Mouse (Mus musculus) lung, postnatal 14 days (tissue): ENCODE data around the gene Eng.
A peak's percentile ranks its signal among the peaks of the same experiment; 100 is the strongest.

Experiments used
- DNase-seq: peaks from one replicate; pipeline ENCODE4 v3.0.0; 2021

Gene Eng

DNA sequence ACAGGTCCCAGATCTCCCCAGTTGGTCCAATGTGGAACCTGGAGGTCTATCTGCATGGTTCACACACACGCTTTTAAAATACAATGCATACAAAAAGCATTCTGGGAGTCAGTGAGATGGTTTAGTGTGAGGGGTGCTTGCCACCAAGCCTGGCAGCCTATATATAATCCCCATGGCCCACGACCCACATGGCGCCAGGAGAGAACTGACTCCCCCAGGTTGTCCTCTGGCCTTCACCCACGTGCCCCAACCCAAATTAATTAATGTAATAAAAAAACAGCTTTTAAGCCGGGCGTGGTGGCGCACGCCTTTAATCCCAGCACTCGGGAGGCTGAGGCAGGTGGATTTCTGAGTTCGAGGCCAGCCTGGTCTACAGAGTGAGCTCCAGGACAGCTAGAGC, 37.3 kb downstream of the Eng start:
- DNase-seq = no peak

DNA sequence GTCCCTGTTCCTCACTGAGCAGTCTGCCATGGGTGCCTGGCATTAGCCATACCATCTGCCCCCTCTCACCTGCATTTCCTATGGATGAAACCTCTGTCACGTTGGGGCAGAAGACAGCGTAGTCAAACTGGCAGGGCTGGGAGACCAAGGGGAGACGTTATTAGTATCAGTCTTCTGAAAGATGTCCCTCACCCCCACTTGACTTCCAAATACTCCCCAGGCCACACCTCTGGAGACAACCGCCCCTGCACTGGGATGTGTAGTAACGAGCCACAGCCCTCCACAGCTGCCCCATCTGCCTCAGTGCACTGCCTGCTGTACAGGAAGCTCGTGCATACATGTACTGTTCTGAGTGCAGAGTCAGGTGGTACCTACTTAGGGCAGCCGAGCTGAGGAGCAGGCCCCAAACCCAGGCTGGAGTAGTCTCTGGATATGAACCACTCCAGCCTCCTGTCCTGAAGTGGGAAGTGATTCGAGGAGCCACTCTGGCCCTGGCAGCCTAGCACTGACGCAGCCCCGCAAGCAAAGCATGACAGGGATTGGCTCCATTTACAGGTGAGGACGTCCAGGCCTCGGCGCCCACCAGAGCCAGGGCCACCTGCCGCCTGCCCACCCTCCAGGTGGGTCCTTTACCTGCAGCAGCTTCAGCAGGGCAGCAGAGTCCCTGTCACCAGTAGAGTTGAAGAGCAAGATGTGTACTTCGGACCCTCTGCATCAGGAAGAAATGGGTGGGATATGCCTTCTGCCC, 38.5 kb downstream of the Eng start:
- DNase-seq = no peak

DNA sequence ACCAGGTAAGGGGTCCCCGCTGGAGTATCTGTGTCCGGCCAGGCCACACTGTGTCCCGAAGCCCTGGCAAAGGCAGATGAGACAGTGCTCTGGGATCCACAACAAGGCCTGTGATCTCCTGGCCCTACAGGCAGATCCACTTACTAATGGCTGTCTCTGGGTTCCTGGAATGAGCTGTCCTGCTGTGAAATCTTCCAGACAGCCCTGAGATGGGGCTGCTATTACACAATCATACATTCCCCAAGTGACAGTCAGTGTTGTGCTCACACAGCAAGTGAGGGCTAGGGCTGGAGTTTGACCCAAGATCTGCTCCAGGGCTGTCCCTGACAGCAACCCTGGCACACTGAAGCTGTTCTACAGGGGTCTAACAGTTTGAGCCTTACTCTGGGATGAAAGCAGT, 39.4 kb downstream of the Eng start:
- DNase-seq = no peak

DNA sequence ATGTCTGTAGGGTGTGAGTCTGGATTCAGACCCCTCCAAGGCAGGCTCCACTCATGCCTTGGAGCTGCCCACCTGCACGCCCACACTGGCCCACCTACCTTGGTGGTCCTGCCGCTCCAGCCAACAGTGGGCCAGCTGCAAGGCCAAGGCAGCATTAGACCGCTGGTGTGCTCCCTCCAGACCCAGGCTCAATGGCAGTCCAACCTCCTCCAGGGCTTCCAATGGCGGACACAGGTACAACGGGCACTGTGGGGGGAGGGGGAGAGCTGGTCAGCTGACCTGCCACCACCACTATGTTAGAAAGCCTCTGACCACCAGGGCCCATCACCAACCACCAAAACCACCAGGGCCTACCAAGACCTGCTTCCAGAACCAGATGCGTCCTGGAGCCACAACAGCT, 40.2 kb downstream of the Eng start:
- no peak for DNase-seq

DNA sequence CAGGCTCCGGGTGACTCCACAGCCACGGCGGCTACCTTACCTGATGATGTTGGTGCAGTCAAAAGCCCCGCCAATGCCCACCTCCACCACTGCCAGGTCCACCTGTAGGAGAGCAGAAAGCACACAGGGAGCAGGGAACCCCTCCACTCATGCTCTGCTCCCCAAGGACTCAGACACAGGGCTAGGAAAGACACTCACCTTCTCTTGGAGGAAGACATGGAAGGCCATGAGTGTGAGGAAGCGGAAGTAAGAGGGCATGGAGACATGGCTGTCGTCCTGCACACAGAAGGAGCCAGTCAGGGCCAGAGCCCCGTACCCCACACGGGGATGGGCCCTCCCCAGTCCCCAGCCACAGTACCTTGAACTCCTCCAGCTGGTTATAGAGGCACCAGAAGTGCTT, 41.2 kb downstream of the Eng start:
- no peak for DNase-seq

DNA sequence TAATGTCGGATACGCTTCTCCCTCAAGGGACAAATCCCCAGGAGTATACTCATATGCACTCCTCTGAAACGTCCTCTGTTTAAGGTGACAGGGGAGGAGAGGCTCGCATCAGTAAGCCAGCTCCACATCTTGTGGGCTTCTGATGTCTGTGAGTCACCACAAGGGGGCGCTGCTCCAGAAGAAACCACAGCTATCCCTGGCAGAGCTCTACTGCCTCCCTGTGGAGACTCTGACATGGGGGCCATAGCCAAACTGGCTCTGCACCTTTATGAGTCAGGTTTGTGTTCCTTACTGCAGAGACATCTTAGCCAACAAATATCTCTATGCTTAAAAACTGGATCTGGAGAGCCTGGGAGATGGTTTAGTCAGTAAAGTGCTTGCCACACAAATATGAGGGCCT, 43.0 kb downstream of the Eng start:
- DNase-seq = peak; percentile 95

DNA sequence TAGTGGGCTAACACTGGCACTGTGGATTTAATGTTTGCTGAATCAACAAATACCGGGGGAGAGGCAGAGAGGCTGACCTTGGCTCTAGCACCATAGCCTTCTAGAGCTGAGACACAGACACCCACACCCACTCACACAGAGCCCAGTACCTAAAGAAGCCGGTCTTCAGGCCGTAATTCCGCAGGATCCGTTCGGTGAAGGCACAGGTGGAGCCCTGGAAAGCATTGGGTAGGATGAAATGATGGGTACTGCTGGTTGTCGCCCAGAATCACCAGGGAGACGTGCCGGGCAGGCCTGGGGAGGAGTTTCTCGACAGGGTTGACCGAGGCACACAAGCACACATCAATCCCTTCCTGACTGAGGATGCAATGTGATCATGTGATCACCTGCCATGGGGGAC, 44.6 kb downstream of the Eng start:
- no peak for DNase-seq

DNA sequence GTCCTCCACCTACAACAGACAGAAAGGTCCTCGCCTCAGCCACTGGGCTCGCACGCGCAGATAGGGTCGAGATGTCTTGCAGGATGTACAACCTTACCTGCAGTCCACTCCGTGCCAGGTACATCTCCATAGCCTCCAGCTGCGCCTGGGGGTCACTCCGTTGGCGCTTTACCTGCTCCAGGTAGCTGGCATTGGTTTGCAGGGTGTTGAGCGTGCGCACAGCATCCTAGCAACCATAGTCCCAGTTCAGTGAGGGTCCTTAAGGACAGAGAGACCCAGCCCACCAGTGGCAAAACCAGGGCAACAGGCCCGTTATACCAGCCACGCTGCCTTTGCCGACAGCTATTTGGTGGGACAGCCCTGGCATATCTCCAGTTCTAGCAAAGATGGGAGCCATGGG, 46.1 kb downstream of the Eng start:
- DNase-seq = no peak

DNA sequence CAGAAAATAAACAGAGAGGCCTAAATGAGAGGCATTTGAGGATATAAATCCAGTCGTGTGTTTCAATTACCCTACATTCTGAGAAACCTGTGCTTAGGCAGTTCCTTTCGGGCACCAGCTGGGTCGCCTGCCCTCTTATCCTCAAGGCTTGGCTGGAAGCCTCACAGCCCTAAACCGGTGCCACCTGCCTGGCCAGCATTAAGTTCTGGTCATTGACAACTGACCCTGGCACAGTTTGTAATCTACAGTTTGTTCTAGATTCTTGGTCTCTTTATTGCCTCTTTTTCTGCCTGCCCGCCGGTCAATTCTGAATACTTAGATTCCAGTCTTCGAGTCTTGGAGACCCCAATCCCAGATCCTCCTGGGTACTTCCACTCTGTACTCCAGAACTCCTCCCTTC, 46.9 kb downstream of the Eng start:
- no peak for DNase-seq

DNA sequence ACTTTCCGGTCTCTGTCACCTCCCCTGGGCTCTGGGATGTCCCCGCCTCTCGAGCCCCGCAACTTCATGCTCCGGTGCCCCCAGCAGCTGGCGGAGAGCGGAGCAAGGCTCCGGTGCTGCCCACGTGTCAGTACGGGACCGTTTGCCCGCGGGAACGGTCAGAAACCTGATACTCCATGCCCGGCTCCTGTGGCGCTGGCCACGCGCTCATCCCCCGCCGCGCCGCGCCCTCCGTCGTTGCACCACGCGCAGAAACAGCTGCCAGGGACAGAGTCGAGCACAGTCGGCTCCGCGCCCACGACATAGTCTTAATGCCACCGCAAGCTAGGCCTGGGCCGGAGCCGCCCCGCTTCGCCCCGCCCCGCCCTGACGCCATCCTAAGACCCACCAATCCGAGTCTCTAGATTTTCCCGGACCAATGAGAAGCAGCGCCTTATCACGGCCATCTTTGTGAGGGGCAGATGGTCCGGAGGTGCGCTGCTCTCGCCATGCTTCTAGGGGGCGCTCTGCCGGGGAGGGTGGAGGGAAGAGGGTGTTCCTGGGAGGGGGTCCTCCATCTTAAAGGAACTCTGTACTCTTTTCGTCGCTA, 47.5 kb downstream of the Eng start:
- DNase-seq = peak; percentile 97

DNA sequence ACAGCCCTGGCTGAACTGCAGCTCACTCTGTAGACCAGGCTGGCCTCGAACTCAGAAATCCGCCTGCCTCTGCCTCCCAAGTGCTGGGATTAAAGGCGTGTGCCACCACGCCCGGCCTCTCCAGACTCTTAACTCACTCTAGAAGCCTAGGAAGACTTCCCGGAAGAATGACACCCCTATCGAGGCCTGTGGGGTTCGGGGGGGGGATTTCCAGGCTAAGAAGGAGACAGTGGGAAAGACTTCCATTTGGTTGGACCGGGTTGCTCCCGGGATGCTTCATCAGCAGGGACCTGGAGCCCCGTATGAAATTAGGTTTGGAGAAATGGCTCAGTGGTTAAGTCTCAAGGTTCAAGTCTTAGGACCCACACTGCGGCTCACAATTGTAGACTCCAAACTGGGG, 48.3 kb downstream of the Eng start:
- no peak for DNase-seq

DNA sequence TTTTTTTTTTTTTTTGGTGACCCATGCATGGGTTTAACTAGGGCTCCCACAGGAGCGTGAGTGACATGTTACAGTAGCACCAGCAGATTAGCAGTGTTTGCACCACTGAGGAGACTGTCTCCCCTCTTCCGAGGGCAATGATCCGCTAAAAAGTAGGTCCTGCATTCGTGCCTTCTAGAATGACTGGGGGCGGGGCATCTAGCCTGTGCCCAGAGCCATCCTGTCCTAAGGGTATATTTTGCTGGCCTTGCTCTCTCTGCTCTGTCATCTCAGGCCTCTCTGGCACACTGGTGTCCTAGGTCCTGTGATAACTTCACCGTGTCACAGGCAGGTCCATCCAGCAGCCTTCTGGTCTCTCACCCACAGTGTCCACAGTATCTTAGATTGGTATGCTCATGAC, 53.3 kb downstream of the Eng start:
- no peak for DNase-seq

DNA sequence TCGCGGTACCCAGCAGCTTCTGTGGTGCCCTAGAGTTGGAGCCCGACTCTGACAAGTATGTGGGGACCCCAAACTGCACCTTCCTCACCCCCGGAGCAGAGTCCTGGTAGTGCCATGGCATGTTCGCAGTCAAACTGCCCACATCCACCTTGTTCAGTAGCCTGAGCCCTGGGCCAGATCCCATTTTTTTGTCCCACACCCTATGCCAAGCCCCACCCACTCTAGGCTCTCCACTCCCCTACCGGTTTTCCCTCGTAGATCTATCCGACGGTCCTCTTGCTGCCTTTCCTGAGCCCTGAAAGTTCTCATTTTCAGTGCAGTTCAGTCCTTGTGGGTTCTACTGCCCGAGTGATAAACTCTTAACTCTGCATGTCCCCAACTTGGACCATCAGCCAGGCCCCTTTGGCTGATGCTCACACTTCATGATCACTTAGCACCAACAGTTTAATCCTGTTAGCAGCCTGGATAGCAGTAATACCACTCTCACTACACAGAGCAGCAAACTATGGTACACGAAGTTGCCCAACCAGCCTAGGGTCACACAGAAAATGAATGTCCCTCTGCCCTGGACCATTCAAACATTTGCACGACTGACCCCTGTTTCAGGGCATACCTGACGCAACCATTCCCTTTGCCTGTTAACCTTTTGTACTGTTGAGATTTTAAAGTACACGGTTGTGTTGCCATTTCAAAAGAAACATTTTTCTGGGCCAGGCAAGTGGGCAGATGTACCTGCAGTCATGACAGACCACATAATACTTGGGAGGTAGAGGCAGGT, 54.8 kb downstream of the Eng start:
- DNase-seq = no peak

DNA sequence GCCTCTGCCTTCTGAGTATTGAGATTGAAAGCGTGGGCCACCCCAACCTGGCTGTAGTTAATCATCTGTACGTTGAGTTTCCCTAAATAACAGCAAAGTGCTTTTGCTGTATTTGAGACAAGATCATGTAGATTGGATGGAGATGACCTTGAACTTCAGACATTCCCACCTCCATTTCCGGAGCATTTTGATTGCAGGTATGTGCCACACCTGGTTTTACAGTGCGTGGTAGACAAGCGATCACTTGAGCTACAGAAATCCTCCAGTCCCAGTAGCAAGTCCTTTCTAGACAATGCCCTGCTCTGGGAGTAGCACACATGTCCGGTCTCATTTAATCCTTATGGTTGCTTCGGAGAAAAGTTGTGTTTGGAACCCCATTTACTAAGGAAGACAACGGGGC, 56.7 kb downstream of the Eng start:
- DNase-seq = no peak

DNA sequence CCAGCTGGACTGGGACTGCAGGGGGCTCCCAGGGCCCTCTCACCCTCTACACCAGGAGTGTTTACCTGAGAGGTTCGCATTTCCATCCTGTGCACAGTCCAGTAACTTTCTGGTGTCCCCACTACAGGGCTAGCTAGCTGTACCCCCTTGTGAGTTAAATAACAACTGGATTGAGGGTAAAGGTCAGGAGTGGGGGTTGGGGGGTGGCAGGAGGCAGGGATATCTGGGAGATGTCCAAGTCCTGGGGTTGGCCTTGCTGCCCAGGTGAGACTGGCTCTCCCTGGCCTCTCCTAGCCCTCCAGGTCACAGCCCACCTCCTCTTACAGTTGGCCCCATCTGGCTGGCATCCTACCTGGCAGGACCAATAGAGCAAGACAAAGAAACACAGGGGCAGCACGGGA, 57.6 kb downstream of the Eng start, which contains the start of gene Fpgs:
Gene Fpgs (minus strand): TSS at position 125 of the 401 bp plus-strand sequence.
- no peak for DNase-seq

DNA sequence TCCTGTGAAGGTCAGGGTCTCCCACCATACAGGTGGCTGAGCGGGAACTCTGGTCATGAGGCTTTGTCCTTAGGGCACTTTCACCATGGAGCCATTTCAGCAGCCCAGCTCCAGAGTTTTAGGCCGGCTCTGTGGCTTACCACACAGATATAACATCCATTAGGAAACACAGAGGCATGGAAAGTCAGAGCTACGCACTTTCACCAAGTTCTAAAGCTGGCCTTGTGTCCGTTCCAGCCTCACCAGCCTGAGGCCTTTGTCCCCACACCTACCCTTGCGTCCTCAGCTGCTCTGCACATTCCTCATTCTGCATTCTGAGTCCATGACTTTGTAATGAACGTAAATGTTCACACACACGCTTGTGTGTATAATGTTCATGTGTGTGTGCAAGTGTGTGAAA, 58.6 kb downstream of the Eng start:
- DNase-seq = no peak

DNA sequence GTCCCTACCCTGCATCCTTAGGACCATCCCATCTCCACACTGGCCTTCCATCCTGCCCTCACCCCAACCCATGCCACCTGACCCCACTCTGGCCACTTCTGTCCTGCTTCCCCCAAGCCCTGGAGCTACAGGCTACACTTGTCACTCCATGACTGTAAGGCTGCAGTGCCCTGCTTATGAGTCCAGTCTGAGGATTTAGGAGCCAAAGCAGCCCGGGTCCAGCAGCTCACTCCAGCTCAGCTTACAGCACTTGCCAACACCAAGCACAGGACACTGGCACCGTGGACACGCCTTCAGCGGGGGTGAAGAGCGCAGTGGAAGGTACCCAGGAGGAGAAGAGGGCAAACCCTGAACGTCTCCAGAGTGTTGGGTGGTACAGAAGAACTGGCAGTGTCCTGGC, 60.6 kb downstream of the Eng start:
- DNase-seq = no peak

DNA sequence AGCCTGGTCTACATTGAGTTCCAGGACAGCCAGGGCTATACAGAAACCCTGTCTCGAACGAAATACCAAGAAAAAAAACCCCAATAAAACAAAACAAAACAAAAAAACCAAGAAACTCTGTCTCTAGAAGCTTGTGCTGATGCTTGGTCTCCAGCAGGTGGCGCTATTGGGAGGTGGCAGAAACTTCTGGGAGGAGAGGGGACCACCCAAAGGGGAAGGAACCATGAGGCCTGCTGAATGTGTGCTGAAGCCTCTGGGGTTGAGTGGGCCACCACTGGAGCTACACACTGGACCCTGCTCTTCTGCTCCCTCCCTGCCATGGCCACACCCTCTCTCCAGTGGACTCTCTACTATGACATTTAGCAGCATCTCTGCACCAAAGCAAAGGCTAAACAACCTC, 62.2 kb downstream of the Eng start:
- peak; percentile 71 for DNase-seq

DNA sequence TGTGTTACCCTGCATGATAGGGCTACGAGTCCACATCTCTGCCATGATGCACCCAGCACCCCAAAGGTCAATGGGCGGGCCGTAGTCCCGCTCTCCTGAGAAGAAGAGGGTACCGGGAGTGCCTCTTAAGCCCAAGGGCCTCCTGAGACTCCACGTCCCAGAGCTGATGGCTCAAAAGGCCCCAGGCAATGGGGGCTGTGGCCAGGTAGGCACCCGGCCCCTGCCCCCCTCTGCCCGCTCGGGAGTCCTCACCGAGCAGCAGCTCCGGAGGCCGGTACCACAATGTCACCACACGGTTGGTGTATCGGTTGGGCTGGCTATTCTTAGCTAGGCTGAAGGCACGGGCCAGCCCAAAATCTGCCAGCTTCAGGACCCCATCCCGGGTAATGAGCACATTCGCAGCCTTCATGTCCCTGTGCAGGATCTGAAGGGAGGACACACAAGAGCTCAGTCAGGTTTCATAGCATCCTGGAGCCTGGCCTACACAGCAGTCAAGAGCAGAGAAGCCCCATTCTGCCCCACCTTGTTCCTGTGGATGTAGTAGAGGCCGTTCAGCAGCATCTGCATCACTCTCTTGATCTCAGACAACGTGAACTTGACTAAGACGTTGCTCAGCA, 63.2 kb downstream of the Eng start:
- DNase-seq = no peak

DNA sequence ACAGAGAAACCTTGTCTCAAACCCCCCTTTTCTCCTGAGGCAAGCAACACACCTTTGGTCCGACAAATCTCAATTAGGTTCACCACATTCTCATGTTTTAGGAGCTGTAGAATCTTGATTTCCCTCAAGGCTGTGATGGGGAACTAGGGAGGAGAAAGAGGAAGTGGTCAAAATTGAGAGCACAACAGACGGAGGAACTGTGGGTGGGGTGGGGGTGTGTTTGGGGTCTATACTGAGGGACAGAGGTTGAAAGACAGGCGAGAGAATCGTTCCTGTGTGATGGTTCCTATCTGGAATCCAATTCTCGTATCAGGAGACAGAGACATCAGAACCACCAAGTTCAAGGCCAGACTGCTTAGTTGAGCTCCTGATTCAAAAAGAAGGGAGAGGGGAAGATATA, 64.0 kb downstream of the Eng start:
- DNase-seq = no peak

DNA sequence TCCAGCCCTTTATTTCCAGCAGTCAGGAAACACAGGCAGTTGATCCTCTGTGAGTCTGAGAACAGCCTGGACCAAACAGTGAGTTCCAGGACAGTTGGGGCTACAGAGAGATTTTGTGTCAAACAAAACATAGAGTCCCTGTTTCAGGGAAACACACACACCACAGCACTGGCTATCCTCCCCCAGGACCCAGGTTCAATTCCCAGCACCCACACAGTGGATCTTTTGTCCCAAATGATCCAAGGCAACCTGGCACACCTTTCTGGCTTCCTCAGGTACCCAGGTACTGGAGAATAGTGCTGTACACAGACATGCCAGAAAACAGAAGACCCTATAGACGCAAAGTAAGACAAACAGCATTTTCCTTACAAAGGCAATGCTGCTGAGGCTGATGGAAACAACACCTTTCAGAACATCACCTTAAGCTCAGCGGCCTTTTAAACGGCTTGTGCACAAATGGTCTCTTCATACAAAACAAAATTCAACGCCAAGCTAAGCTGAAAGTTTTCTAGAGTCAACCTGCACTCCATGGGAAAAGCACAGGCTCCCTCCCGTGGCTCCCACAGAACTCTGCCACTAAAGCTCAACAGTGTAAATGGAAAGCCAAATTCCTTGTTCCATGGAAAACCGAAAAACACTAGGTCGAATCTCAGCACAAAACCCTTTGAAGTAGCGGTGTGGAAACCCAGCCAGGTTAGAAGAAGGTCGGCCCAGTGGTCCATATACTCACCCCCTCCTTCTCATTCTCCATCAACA, 65.1 kb downstream of the Eng start:
- DNase-seq = no peak

DNA sequence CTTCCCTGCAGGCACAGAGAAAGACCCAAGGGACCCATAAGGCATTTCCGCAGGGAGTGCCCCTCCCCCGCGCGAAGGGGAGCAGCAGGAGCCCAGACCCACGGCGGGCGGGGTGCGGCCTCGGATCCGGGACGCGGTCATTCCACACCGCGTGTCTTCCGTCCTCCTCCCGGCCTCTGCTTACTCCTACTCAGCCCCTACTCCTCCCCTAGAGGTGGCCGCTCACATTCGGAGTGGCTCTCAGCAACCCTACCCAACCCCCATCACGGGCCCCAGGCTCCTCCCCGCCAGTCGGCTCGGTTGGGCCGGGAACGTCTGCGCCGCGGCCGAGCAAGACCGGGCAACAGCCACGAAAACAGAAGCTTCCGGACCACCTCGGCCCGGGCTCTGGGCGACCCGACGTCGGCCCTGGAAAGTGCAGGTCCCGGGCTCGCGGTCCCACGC, 65.7 kb downstream of the Eng start:
- DNase-seq = peak; percentile 66

DNA sequence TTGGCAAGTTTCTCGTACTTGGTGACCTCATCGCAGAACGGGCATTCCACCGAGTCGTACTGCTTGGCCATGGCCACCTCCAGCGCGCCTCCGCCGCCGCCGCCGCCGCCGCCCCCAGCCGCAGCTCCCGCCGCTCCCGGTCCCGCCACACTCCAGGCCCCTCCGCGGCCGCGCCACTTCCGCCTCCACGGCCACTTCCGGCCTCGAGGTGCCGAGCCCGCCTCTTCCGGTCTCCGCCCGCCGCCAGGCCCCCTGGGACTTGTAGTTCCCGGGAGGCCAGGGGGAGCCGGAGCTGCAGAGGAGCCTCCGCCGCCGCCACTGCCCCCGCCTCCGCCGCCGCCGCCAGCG, 66.2 kb downstream of the Eng start:
- peak; percentile 95 for DNase-seq
